Mouse (Mus musculus) C2C12 (cell line): Measurements from ENCODE around the gene Tas2r143.

Source experiments
- CEBPB ChIP-seq: IDR thresholded peaks from one replicate; pipeline ENCODE4 v1.6.1; 2011; ENCODE audit warnings: low read depth, mild to moderate bottlenecking, control low read depth, moderate library complexity
- CTCF ChIP-seq: IDR thresholded peaks from one replicate; pipeline ENCODE4 v1.5.1; 2011; ENCODE audit not compliant: control insufficient read depth, insufficient read depth, insufficient read length
- FOSL1 ChIP-seq: IDR thresholded peaks from one replicate; pipeline ENCODE4 v1.8.0; 2011; ENCODE audit warnings: mild to moderate bottlenecking, low read length; ENCODE audit not compliant: poor library complexity, insufficient read depth, severe bottlenecking
- MAX ChIP-seq: IDR thresholded peaks from one replicate; pipeline ENCODE4 v1.6.1; 2011; ENCODE audit warnings: mild to moderate bottlenecking, control low read depth
- MYOD1 ChIP-seq: IDR thresholded peaks from one replicate; pipeline ENCODE4 v1.6.1; 2011; ENCODE audit warnings: low read depth; ENCODE audit not compliant: control insufficient read depth, insufficient read length
- MYOG ChIP-seq: IDR thresholded peaks from one replicate; pipeline ENCODE4 v1.6.1; 2011; ENCODE audit not compliant: control insufficient read depth, insufficient read length; ENCODE audit errors: extremely low read depth
- USF1 ChIP-seq: IDR thresholded peaks from one replicate; pipeline ENCODE4 v1.6.1; 2011; ENCODE audit warnings: low read depth, mild to moderate bottlenecking, control low read depth, moderate library complexity

DNA sequence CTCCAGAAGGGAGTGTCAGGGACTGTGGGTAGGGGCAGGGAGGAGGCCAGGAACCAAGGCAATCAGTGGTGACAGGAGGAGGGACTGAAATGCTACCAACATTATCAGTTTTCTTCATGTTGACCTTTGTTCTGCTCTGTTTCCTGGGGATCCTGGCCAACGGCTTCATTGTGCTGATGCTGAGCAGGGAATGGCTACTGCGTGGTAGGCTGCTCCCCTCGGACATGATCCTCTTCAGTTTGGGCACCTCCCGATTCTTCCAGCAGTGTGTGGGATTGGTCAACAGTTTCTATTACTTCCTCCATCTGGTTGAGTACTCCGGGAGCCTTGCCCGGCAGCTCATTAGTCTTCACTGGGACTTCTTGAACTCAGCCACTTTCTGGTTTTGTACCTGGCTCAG, 34.4 kb downstream of the Tas2r143 start, which contains the start of gene Tas2r126:
- TF ChIP-seq CTCF: no peak
- TF ChIP-seq MYOD1: no peak
- no peak for TF ChIP-seq MAX
- no peak for TF ChIP-seq USF1
- TF ChIP-seq CEBPB: no peak
- TF ChIP-seq MYOG: no peak
- no peak for TF ChIP-seq FOSL1
